Mouse (Mus musculus): ENCODE data around the gene Gm20481. TPM values are rescaled to one million over a fixed set of nuclear protein-coding genes. Genes with fewer than 3 reads are reported as not detected.
"Not testable (repeated sequence)": the region's sequence is repeated elsewhere in the genome, so short reads cannot be mapped to it uniquely, and the experiment has no call there.

Gm20481 gene
- total RNA-seq, 2 experiments from 2014 or later, result not detected

DNA sequence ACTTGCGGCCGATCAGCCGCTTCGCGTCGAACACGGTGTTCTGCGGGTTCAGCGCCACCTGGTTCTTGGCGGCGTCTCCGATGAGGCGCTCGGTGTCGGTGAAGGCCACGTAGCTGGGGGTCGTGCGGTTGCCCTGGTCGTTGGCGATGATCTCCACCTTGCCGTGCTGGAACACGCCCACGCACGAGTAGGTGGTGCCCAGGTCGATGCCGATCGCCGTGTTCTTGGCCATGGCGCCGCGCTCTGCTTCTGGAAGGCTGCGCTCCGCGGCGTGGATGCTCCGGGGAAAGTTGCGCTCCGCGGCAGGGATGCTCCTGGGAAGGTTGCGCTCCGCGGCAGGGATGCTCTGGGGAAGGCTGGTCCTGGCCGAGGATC, 2.0 kb downstream of the Gm20481 start:
- DNase-seq; intact Hi-C loops (cut with DNase I): not testable (repeated sequence)

DNA sequence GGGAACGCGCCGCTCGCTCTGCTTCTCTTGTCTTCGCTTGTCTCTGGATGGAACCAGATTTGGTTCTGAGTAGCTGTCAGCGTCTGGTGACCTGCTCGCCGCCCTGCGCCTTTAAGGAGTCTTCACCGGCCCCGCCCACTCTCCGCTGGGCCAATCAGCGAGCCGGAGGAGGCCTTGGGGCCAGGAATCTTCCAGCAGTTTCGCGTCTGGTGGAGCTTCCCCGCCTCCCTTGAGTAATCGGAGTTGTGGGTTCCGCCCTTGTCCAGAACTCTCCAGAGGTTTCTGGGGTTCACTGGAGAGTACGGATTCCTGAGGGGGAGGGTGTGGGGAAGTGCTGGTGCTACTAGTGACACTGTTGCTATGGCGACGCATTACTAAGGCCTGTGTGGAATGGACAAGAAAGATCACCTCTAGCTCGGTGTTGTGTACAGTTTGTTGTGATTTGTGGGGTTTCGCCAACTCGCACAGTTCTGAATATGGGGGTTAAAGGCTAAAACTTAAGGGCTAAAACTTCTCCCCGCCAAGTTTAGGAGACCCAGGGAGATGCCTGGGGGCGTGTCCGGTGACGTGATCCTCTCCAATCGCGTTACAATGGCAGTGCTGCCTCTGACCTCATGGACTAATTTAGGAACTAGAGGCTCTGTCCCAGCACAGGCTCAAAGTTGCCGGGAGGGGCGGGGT, 2.5 kb downstream of the Gm20481 start, which contains the start of the genes Hspa1a and Hspa1l:
Gene Hspa1a, minus strand, starts transcription at position 88 of the 681 bp plus-strand sequence.
Gene Hspa1l, plus strand, starts transcription at position 635 of the 681 bp plus-strand sequence.
- intact Hi-C loops (cut with DNase I), result not testable (repeated sequence)
- DNase-seq, result peak; percentile 91

DNA sequence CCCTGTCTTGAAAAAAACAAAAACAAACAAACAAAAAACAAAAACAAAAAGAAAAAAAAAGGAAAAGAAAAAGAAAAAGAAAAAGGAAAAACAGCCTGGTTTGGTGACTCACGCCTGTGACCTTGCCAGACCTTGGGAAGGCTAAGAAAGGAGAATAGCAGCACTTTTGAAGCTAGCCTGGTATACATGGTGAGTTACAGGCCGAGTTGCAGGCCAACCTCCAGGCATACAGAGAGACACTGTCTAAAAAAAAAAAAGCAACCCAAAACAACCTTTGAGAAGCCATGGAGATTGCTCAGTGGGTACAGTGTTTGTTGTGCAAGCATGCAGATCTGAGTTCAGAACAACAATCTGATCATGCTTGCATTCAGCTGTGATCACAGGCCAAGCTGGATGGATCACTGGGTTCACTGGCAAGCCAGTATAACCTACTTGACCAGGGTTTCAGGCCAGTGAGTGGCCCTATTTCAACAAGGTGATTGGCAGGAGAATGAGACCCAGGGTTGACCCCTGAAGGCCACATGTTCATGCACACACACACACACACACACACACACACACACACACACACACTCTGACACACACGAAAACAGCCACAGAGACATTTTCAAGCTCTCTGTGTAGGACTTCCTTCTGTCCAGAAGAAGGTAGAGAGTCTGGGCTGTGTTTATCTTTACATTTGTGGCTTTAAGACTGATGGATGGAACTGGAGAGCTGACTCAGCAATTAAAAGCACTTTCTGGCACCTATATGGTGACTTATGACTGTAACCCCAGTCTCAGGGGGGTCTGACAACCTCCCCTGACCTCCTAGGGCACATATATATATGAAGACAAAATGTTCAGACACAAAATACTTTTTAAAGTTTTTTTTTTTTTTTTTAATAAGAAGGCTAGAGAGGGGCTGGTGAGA, 6.1 kb downstream of the Gm20481 start:
- intact Hi-C loops (cut with DNase I), result no loop called here
- no peak for DNase-seq

DNA sequence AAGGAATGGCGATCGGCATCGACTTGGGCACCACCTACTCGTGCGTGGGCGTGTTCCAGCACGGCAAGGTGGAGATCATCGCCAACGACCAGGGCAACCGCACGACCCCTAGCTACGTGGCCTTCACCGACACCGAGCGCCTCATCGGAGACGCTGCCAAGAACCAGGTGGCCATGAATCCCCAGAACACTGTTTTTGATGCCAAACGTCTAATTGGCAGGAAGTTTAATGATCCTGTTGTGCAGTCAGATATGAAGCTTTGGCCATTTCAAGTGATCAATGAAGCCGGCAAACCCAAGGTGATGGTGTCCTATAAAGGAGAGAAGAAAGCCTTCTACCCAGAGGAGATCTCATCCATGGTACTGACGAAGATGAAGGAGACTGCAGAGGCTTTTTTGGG, 7.3 kb downstream of the Gm20481 start:
- no peak for DNase-seq
- intact Hi-C loops (cut with DNase I), result no loop called here

DNA sequence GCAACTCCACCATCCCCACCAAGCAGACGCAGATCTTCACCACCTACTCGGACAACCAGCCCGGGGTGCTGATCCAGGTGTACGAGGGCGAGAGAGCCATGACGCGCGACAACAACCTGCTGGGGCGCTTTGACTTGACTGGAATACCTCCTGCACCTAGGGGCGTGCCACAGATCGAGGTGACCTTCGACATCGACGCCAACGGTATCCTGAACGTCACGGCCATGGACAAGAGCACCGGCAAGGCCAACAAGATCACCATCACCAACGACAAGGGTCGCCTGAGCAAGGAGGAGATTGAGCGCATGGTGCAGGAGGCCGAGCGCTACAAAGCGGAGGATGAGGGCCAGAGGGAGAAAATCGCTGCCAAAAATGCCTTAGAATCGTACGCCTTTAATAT, 8.5 kb downstream of the Gm20481 start:
- intact Hi-C loops (cut with DNase I), result no loop called here
- no peak for DNase-seq

DNA sequence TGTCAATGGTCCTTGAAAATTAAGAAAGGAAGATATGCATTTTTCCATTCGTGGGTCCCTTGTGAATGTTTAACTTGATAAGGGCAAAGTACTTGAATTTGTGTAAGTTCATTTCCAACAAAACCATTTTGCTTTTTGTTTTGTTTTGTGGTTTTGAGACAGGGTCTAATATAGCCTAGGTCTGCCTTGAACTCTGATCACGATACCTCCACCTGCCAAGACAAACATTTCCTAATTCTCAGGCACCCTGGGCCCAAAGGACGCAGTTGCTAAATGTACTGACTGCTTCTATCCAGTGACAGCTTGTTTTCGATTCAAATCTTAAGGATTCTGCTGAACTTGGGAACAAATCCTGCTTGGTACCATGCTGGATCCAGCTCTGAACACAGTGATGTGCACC, 9.9 kb downstream of the Gm20481 start:
- intact Hi-C loops (cut with DNase I), result loop anchor here (1.0 to 5.0 kb wide), 3 partner anchors 27 to 122 kb away; partner anchors contain the start of gene Slc44a4
- DNase-seq, result no peak

DNA sequence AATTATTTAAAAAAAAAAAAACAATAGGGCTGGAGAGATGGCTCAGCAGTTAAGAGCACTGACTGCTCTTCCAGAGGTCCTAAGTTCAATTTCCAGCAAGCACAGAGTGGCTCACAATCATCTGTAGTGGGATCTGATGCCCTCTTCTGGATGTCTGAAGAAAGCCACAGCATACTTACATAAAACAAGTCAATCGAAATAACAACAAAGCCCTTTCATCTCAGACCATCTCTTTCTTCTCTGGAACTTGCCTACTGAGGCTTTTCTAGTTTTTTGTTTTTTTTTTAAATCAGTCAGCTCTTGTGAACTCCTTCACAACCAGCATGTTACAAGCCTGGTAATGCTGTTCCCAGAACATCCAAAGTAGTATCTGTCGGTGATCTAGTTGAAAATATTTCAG, 10.9 kb downstream of the Gm20481 start:
- intact Hi-C loops (cut with DNase I), result loop anchor here (1.0 to 5.0 kb wide), 3 partner anchors 28 to 123 kb away; partner anchors contain the start of gene Slc44a4
- peak; percentile 64 to 66 for DNase-seq

DNA sequence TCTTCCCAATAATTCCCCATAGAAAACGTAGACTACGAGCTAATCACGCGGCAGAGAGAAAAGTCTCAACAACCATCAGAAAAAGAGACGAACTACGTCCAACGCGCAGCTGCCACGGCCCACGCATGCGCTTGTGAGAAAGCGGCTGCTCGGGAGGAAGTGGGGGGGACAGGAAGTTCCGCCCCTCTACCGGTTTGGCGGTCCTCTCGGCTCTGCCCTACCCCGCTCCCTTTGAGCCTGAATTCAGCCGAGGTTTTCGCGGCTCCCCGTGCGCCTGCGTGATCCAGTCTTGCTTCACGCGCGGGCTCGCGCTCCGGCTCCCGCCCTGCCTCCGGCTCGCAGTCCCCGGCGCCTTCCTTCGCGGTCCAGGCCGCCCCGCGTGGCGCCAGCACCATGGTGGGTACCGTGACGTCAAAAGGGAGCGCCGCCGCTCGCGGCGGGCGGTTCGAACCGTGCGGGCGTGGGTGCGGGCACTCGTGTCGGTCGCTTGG, 12.0 kb downstream of the Gm20481 start, which contains the start of gene Lsm2:
Gene Lsm2, plus strand, starts transcription at position 173 of the 491 bp plus-strand sequence.
- DNase-seq, result peak; percentile 95 to 96
- intact Hi-C loops (cut with DNase I), result loop anchor here (1.0 to 5.0 kb wide), 3 partner anchors 26 to 124 kb away; partner anchors contain the start of gene Slc44a4

DNA sequence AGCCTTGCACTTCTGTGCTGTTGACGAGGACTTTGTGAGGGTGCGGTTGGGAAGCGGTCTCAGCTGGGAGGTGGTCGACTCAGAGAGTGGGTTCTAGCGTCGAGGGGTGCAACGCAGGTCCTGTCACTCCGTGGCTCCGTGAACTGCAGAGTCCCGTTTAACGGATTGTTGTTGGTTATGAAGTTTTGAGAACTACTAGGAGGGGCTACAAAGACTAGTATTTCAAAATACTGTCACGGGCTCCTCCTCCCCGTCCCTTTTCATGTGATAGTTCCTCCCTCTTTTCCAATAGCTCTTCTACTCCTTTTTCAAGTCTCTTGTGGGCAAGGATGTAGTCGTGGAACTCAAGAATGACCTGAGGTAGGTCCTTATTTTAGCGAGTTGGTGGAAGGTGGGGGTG, 12.6 kb downstream of the Gm20481 start:
- no peak for DNase-seq
- intact Hi-C loops (cut with DNase I), result loop anchor here (1.0 to 5.0 kb wide), 3 partner anchors 27 to 125 kb away; partner anchors contain the start of gene Slc44a4

DNA sequence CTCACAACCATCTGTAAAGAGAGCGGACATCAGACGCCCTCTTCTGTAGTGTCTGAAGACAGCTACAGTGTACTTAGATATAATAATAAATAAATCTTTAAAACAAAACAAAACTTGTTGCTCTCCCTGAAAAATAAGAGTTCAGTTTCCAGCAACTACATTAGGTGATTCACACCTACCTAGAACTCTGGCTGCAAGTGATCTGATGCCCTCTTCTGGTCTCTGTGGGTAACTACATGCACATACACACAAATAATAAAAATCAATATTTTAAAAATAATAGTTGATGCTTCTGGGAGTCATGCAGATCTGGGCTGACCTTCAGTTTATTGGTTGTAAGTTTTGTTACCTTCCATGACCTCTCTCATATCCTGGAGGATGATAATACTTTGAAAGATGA, 14.5 kb downstream of the Gm20481 start:
- DNase-seq, result no peak
- intact Hi-C loops (cut with DNase I), result loop anchor here (5.0 kb wide), 2 partner anchors 72 to 127 kb away; partner anchors contain the start of gene Slc44a4

DNA sequence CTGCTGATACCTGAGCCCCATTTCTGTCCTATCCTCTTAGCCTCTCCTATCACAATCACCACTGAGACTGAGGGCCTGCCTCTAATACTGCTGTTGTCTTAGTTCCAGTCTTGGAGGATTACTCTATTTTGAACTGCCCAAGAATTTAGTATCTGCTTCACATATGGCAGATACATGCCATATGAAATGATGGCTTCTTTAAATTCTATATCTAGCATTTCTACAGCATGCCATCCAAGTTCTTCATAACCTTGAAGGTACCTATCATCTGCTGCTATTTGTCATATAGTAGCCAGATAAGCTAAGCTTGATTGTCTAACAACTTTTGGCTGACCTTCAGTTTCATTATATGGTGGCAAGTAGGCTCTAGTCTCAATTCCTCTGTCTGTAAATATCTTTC, 25.0 kb downstream of the Gm20481 start:
- no peak for DNase-seq
- intact Hi-C loops (cut with DNase I), result no loop called here

DNA sequence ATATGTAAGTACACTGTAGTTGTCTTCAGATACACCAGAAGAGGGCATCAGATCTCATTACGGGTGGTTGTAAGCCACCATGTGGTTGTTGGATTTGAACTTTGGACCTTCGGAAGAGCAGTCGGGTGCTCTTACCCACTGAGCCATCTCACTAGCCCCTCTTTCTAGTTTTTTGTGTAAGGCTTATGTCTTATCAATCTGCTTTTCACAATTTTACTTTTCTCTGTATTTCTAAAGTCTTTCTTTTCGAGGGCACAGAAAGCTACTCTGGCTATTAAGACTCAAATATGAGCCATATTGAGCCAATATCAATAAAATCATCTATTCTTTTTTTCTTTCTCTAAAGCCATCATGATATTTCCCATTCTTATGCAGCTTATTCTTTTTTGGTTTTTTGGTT, 25.5 kb downstream of the Gm20481 start:
- intact Hi-C loops (cut with DNase I), result not testable (repeated sequence)

DNA sequence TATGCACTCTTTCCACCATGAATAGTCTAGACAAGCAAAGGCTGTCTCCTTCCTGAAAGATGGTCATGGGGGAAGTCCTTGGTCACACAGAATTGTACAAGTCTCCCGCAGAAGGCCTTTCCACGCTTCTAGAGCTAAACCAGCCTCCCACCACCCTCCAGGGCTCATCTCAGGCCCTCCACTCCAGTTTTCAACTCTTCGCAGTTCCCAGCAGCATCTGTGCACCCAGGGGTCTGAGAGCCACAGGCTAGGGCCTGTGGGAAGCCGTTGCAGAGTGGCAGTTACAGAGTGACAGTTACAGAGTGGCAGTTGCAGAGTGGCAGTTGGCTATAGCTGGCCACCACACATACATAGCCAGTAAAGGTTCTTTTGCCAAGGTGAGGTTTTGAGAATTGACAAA, 26.2 kb downstream of the Gm20481 start:
- DNase-seq; intact Hi-C loops (cut with DNase I): not testable (repeated sequence)

More for the DNA sequence above, 25.5 kb downstream of the Gm20481 start:
- not testable (repeated sequence) for DNase-seq

DNA sequence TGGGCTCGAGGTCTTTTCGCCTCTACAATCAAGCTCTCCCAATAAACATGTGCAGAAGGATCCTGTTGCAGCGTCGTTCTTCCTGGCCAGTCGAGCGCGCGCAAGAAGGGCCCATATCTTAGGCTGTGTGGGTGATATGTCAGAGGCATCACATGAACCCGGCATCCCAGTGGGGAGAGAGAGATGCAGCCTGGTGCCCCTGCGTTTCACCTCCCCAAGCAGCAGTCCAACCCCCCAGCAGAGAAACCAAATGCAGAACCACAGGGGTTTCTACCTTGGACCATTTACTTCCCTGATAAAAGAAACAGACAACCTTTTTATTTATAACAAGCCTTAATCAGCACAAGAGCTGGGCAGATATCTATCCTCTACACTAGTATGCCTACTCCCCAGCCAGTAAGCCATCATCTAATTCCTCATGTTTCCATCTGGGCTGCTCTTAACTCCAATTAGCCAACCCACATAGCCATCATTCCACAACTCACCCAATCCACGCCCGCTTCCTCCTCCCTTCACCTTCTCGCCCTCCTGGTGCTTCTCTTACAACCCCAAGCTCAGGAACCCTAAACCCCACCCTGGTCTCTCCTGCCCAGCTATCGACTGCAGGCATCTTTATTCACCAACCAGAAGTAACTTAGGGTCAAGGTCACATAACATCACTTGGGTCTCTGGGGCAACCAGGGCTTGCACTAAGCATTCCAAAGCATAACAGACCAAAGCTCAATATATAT, 26.9 kb downstream of the Gm20481 start:
- no peak for DNase-seq
- intact Hi-C loops (cut with DNase I), result no loop called here

DNA sequence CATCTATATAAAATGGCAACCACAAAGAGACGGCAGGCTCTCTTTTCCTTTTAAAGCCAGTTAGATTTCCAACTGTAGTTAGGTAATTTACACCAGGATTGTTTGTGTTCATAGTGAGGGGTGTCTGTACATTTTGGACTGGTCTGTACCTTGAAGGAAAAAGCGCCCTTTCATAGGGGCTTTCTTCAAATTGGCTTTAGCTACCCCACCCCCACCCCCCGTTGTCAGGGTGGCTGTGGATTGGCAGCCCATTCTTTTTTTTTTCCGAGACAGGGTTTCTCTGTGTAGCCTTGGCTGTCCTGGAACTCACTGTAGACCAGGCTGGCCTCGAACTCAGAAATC, 27.4 kb downstream of the Gm20481 start:
- intact Hi-C loops (cut with DNase I), result no loop called here
- DNase-seq, result no peak

DNA sequence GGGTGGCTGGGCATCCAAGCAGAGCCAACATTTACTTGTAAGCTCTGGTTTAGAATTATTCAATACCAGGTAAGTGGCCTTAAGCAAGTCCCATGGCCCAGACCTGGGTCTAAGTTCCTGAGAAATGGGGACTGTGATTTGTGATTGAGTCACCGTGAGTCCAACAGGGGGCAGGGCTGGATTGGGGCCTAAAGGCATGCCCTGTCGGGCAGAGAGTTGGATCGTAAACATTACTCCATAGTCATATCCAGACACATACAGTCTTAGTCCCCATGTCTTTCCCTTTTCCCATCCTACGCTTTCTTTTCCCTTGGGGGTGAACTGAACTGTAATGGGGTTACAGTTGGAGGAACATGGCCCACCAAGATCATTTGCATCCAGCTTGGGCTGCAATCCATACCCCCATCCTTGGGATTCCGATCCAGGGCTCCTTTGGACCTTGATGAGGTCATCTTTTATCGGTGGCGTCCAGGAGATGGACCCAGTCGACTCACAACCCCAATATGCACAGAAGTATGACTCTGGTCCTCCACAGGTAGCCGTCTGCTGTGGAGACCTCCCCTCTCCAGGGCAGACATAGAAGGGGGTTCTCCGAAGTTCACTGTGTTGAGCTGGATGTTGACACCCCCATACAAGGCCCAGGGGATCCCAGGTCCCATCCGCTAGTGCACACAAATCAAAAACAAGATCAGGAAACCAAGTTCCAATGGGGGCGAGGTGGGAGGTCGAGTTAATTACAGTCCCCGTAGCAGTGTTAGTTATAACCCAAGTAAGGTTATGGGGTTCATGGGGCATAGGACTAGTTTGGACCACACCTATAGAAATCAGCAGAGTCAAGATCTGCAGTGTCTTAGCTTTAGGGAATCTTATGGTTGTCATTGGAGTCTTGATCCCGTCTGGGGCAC, 29.1 kb downstream of the Gm20481 start:
- intact Hi-C loops (cut with DNase I), result no loop called here
- DNase-seq, result no peak

DNA sequence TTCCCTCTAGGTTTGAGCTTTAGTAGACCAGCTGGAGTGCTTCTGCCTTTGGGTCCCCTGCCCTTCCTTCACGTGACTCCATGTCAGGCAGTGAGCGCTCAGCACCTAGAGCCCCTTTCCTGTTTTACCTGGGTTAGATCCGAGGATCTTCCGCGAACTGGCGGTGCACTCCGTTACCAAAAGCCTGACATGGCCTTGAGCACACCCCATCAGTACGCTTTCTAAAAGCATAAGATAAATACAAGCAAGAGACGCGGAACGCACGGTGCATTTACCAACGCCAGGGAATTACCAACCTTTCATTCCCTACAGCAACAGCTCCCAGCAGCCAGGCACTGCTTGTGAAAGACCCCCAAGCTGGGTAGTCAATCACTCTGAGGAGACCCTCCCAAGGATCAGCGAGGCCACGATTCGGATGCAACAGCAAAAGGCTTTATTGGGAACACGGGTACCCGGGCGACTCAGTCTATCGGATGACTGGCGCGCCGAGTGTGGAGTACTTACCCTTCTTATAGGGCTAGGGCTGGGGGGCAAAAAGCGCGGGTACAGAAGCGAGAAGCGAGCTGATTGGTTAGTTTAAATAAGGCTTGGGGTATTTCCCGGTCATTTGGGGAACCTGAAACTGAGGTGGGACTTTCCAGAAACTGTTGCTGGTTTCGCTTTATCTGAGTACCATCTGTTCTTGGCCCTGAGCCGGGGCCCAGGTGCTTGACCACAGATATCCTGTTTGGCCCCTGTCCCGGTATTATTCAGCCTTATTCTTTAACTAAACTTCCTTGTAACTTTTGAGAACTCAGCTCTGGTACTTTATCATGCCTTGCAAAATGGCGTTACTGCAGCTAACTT, 30.4 kb downstream of the Gm20481 start:
- not testable (repeated sequence) for DNase-seq
- intact Hi-C loops (cut with DNase I), result loop anchor here (10.0 kb wide), 1 partner anchor 235 kb away; the partner anchor contains the start of genes Atp6v1g2 and Nfkbil1

DNA sequence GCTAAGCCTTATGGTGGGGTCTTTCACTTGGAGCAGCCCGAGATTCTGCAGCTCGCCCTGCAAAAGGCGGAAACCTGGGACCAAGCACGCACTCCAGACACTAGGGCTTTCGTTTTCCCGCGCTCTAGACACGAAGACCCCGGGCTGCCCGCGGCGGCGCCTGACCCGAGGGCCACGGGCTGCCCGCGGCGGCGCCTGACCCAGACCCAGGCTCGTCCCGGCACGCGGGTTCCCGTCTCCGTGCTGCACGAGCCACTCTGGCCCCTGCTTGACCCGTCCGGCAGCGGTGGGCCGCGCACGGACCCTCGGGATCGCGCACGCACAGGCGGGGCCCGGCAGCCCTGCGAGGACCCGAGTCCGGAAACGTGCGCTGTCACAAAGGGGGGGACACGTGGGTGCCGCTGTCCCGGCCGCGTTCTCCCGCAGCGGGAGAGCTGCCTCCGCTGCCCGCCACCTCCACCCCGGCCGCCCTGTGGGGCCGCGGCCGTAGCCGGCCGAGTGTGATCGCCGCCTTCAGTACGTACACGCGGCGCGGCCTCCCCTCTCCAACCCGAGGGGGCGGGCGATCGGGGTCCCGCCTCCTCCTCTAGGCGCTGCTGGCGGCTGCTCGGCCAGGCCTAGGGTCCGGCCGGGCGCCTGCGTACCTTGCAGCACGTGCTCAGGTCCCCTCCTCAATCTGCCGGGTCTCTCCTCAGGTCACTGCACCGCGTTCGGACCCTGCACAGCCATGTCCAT, 31.2 kb downstream of the Gm20481 start, which contains the start of gene Vars:
Gene Vars, plus strand, starts transcription at position 271 of the 735 bp plus-strand sequence.
- intact Hi-C loops (cut with DNase I), result loop anchor here (10.0 kb wide), 1 partner anchor 234 kb away; the partner anchor contains the start of genes Atp6v1g2 and Nfkbil1
- DNase-seq, result peak; percentile 92 to 93
